Comparison of ENCODE assay signal across 24 mouse cellular contexts in genomic region chr19:44983366-44983765, GRCm38 (mm10). TPM values are rescaled to one million over a fixed set of nuclear protein-coding genes. Genes with fewer than 3 reads are reported as not detected.
A peak's percentile ranks its signal among the peaks of the same experiment; 100 is the strongest.
DNase-seq lines count a peak whose midpoint lies in the region; ATAC-seq and TF ChIP-seq lines count a peak whose summit lies in the region.
"Had no signal": no experiment of that assay in that cellular context is flagged by ENCODE, and none has a peak within 500 bp of the region (broad histone marks: within the 10 kb centered on the region; RNA-seq: fewer than 3 reads in every experiment).

No protein-coding gene starts in this region.

- TF ChIP-seq RAD21 in MEL (IDR thresholded peaks at IDR 0.05; ENCODE audit: low read depth, low read length) = no peak

- H3K36me3 ChIP-seq in liver, adult 2 months (ENCODE audit: control insufficient read depth, insufficient read depth, low read length) = peaks cover 11% of the 10 kb centered on the region
- H3K36me3 ChIP-seq in liver, embryonic 11.5 days (ENCODE audit: control insufficient read depth, insufficient read depth, low read length) = peaks cover 13% of the 10 kb centered on the region
- H3K36me3 ChIP-seq in MEL (ENCODE audit: control insufficient read depth in 1 of 2, insufficient read depth in 2 of 2, low read length in 2 of 2) = peaks cover 4 to 15% of the 10 kb centered on the region in 2 experiments; a peak in 3 of 4 replicates
- H3K36me3 ChIP-seq in small intestine, adult 2 months (ENCODE audit: control insufficient read depth, insufficient read depth, low read length) = peaks cover 14% of the 10 kb centered on the region
- H3K36me3 ChIP-seq in thymus, adult 2 months (ENCODE audit: control insufficient read depth, insufficient read depth, low read length) = peaks cover 26% of the 10 kb centered on the region

- intact Hi-C loops in heart, postnatal 10 days (cut with DNase I) = no loop called here

- ATAC-seq in liver, embryonic 11.5 days (replicated peaks; ENCODE audit: low FRiP score) = no peak
- ATAC-seq: forebrain, embryonic 15.5 days; hindbrain, postnatal 0 days; lung, postnatal 0 days; midbrain, embryonic 15.5 days had no signal

- peaks cover 26% of the 10 kb centered on the region for H3K4me1 ChIP-seq in liver, adult 2 months (ENCODE audit: control insufficient read depth, insufficient read depth, low read length)
- H3K4me1 ChIP-seq in liver, embryonic 11.5 days (replicated peaks; ENCODE audit: control insufficient read depth, insufficient read depth, low read length) = no peaks in the 10 kb centered on the region; the same call in 1 of the 2 replicates
- peaks cover 3 to 8% of the 10 kb centered on the region in 2 experiments; a peak in 2 of 4 replicates for H3K4me1 ChIP-seq in MEL (ENCODE audit: control insufficient read depth in 1 of 2, insufficient read depth in 2 of 2, low read length in 2 of 2)
- peaks cover 39% of the 10 kb centered on the region; the same call in 1 of the 2 replicates for H3K4me1 ChIP-seq in small intestine, adult 2 months (ENCODE audit: control insufficient read depth, insufficient read depth, insufficient read length, low read length)
- H3K4me1 ChIP-seq in thymus, adult 2 months (replicated peaks; ENCODE audit: control insufficient read depth, insufficient read depth, low read length) = no peaks in the 10 kb centered on the region

- H3K4me3 ChIP-seq in liver, adult 2 months (ENCODE audit: insufficient read depth, low read depth, low read length) = no peak overlapping the region
- H3K4me3 ChIP-seq in liver, embryonic 11.5 days (ENCODE audit: low read depth, low read length) = no peak overlapping the region
- no peak overlapping the region for H3K4me3 ChIP-seq in MEL (ENCODE audit: control insufficient read depth in 1 of 2, insufficient read depth in 1 of 2, low read depth in 2 of 2, low read length in 2 of 2)
- no peak overlapping the region for H3K4me3 ChIP-seq in small intestine, adult 2 months (ENCODE audit: low read depth, low read length)
- no peak overlapping the region for H3K4me3 ChIP-seq in thymus, adult 2 months (ENCODE audit: control insufficient read depth, insufficient read depth, low read length)
- H3K4me3 ChIP-seq: embryonic facial prominence, embryonic 10.5 days; forebrain, embryonic 15.5 days; heart, embryonic 12.5 days; limb, embryonic 12.5 days; midbrain, embryonic 15.5 days; neural tube, embryonic 15.5 days had no signal

- DNase-seq in heart, adult 11 months = peak; percentile 75
- no peak for DNase-seq in heart, postnatal 10 days
- DNase-seq in liver, adult 2 months (ENCODE audit: extremely low read depth, low read depth, low spot score) = peak; percentile 32
- DNase-seq in liver, embryonic 11.5 days (ENCODE audit: low spot score) = no peak
- DNase-seq in MEL (ENCODE audit: low read depth, low spot score) = no peak
- no peak for DNase-seq in thymus, adult 2 months
- DNase-seq: adrenal gland, adult 2 months; cerebellum, adult 11-12 months; gastrocnemius, postnatal 10 days; heart, adult 18-20 months; heart, postnatal 14 days; right cerebral cortex, adult 18-20 months; thymus, postnatal 25 days had no signal

- no peaks in the 10 kb centered on the region for H3K9me3 ChIP-seq in liver, embryonic 11.5 days (ENCODE audit: control insufficient read depth, low read length)
- H3K9me3 ChIP-seq in MEL (replicated peaks; ENCODE audit: insufficient read depth, low read length) = no peaks in the 10 kb centered on the region
- H3K9me3 ChIP-seq: embryonic facial prominence, embryonic 10.5 days; forebrain, embryonic 15.5 days; heart, embryonic 12.5 days; limb, embryonic 12.5 days; midbrain, embryonic 15.5 days; neural tube, embryonic 15.5 days had no signal

- no peak for TF ChIP-seq CTCF in liver, adult 2 months (IDR thresholded peaks at IDR 0.05; ENCODE audit: low read depth, low read length)
- TF ChIP-seq CTCF in MEL (IDR thresholded peaks at IDR 0.05 in 2 of 3, conservative IDR thresholded peaks at IDR 0.05 in 1 of 3; ENCODE audit: control insufficient read depth in 1 of 3, insufficient read depth in 1 of 3, low read depth in 2 of 3, low read length in 3 of 3, poor library complexity in 1 of 3, severe bottlenecking in 1 of 3) = no peak
- no peak for TF ChIP-seq CTCF in small intestine, adult 2 months (IDR thresholded peaks at IDR 0.05; ENCODE audit: extremely low read depth, insufficient read length, insufficient replicate concordance, low read depth, low read length)
- TF ChIP-seq CTCF in thymus, adult 2 months (IDR thresholded peaks at IDR 0.05; ENCODE audit: borderline replicate concordance, control insufficient read depth, extremely low read depth, insufficient read depth, low read length, poor library complexity) = no peak

- TF ChIP-seq EP300 in MEL (IDR thresholded peaks at IDR 0.05; ENCODE audit: low read depth in 1 of 2, low read length in 2 of 2) = no peak

- H3K4me2 ChIP-seq in liver, embryonic 11.5 days = no peak overlapping the region
- H3K4me2 ChIP-seq: forebrain, embryonic 15.5 days; heart, embryonic 12.5 days; limb, embryonic 12.5 days; midbrain, embryonic 15.5 days; neural tube, embryonic 15.5 days had no signal

- WGBS in liver, adult 2 months = 63% methylated on average over 6 of the region's 6 CpGs
- 88% methylated on average over 6 of the region's 6 CpGs for WGBS in liver, embryonic 11.5 days
- WGBS in small intestine, adult 2 months = 58% methylated on average over 6 of the region's 6 CpGs
- WGBS in thymus, adult 2 months = 91% methylated on average over 6 of the region's 6 CpGs

- H3K27me3 ChIP-seq in liver, adult 2 months (ENCODE audit: control insufficient read depth, insufficient read depth, low read length) = no peaks in the 10 kb centered on the region
- peaks cover 2% of the 10 kb centered on the region; the same call in 1 of the 2 replicates for H3K27me3 ChIP-seq in liver, embryonic 11.5 days (replicated peaks; ENCODE audit: control insufficient read depth, insufficient read depth, low read length)
- no peaks in the 10 kb centered on the region for H3K27me3 ChIP-seq in MEL (ENCODE audit: control insufficient read depth in 1 of 2, insufficient read depth in 2 of 2, low read length in 2 of 2)
- H3K27me3 ChIP-seq in small intestine, adult 2 months (ENCODE audit: control insufficient read depth, insufficient read depth, low read length) = no peaks in the 10 kb centered on the region
- no peaks in the 10 kb centered on the region for H3K27me3 ChIP-seq in thymus, adult 2 months (ENCODE audit: control insufficient read depth, insufficient read depth, low read length)
- H3K27me3 ChIP-seq: forebrain, embryonic 15.5 days; limb, embryonic 12.5 days; midbrain, embryonic 15.5 days had no signal

- TF ChIP-seq POLR2A in liver, adult 2 months (IDR thresholded peaks at IDR 0.05; ENCODE audit: extremely low read depth, insufficient read depth, low read length) = no peak
- TF ChIP-seq POLR2A in MEL (IDR thresholded peaks at IDR 0.05; ENCODE audit: control insufficient read depth in 1 of 2, insufficient read depth in 1 of 2, low read depth in 1 of 2, low read length in 2 of 2, poor library complexity in 1 of 2) = no peak
- TF ChIP-seq POLR2A in small intestine, adult 2 months (IDR thresholded peaks at IDR 0.05; ENCODE audit: low read depth, low read length) = no peak
- no peak for TF ChIP-seq POLR2A in thymus, adult 2 months (IDR thresholded peaks at IDR 0.05; ENCODE audit: control insufficient read depth, extremely low read depth, insufficient read depth, low read length, poor library complexity)

- H3K79me2 ChIP-seq in liver, adult 2 months (ENCODE audit: control insufficient read depth, insufficient read depth, low read length) = no peaks in the 10 kb centered on the region
- H3K79me2 ChIP-seq in MEL (ENCODE audit: control insufficient read depth, insufficient read depth, low read length, poor library complexity) = no peaks in the 10 kb centered on the region

- no peak overlapping the region for H3K9ac ChIP-seq in liver, adult 2 months (ENCODE audit: low read depth, low read length)
- H3K9ac ChIP-seq in liver, embryonic 11.5 days (ENCODE audit: low read depth, low read length) = no peak overlapping the region
- H3K9ac ChIP-seq in MEL (ENCODE audit: control insufficient read depth, low read depth, low read length, poor library complexity, severe bottlenecking) = no peak overlapping the region
- H3K9ac ChIP-seq: forebrain, embryonic 15.5 days; heart, embryonic 12.5 days; limb, embryonic 12.5 days; midbrain, embryonic 15.5 days; neural tube, embryonic 15.5 days had no signal

- peak overlapping the region; percentile 50 for H3K27ac ChIP-seq in liver, adult 2 months (replicated peaks; ENCODE audit: insufficient read depth, low read depth, low read length)
- H3K27ac ChIP-seq in liver, embryonic 11.5 days (ENCODE audit: low read depth, low read length) = no peak overlapping the region
- H3K27ac ChIP-seq in MEL (ENCODE audit: control insufficient read depth, low read depth, low read length) = no peak overlapping the region
- peak overlapping the region; percentile 72; the same call in 1 of the 2 replicates for H3K27ac ChIP-seq in small intestine, adult 2 months (ENCODE audit: insufficient read depth, low read depth, low read length)
- H3K27ac ChIP-seq in thymus, adult 2 months (ENCODE audit: control insufficient read depth, insufficient read depth, low read length) = no peak overlapping the region
- H3K27ac ChIP-seq: embryonic facial prominence, embryonic 10.5 days; forebrain, embryonic 15.5 days; hindbrain, postnatal 0 days; kidney, postnatal 0 days; limb, embryonic 12.5 days; macrophage; midbrain, embryonic 15.5 days; neural tube, embryonic 15.5 days had no signal

RNA-seq across cellular contexts. Expression of gene Sema4g, which starts 5.5 kb away (rescaled TPM):
- 1 to 10 TPM; 1.1 TPM for total RNA-seq in heart, postnatal 10 days (2021)
- 58.5 and 79.0 TPM in 2 replicates for total RNA-seq in liver, adult 2 months (2014; rRNA removed)
- 413 and 566 TPM in 2 replicates for polyA plus RNA-seq in liver, adult 2 months (2012; rRNA removed)
- polyA plus RNA-seq in liver, embryonic 11.5 days (2014; fragmentation: Nextera tagmentation; extraction: Ambion mirVana) = 4.7 and 4.9 TPM in 2 replicates
- 0.10 and 0.15 TPM in 2 replicates for total RNA-seq in MEL (2012; rRNA removed)
- polyA plus RNA-seq in MEL (2012; ENCODE audit: insufficient read depth in 1 of 2, insufficient read length in 2 of 2, low read depth in 1 of 2, low replicate concordance in 2 of 2, missing spikeins in 1 of 2) = under 1 TPM in 1 of 2 experiments, not detected in 1; 0.47 TPM
- 139 and 344 TPM in 2 replicates for polyA plus RNA-seq in small intestine, adult 2 months (2012; rRNA removed)
- polyA plus RNA-seq in thymus, adult 2 months (2012; rRNA removed) = 13.7 TPM in 2 replicates

RNA-seq across cellular contexts. Expression of gene Twnk, which starts 22.1 kb away (rescaled TPM):
- total RNA-seq in heart, postnatal 10 days (2021) = 10 to 100 TPM; 16.6 to 19.1 TPM
- total RNA-seq in liver, adult 2 months (2014; rRNA removed) = 7.8 and 9.3 TPM in 2 replicates
- 11.8 and 11.9 TPM in 2 replicates for polyA plus RNA-seq in liver, adult 2 months (2012; rRNA removed)
- 24.9 and 25.1 TPM in 2 replicates for polyA plus RNA-seq in liver, embryonic 11.5 days (2014; fragmentation: Nextera tagmentation; extraction: Ambion mirVana)
- total RNA-seq in MEL (2012; rRNA removed) = 35.9 and 37.5 TPM in 2 replicates
- 10 to 100 TPM in 1 of 2 experiments, not detected in 1; 55.6 TPM for polyA plus RNA-seq in MEL (2012; ENCODE audit: insufficient read depth in 1 of 2, insufficient read length in 2 of 2, low read depth in 1 of 2, low replicate concordance in 2 of 2, missing spikeins in 1 of 2)
- polyA plus RNA-seq in small intestine, adult 2 months (2012; rRNA removed) = 4.1 and 5.9 TPM in 2 replicates
- 11.5 and 11.6 TPM in 2 replicates for polyA plus RNA-seq in thymus, adult 2 months (2012; rRNA removed)

RNA-seq across cellular contexts. Expression of gene Mrpl43, which starts 22.9 kb away (rescaled TPM):
- 10 to 100 TPM; 49.1 to 51.6 TPM for total RNA-seq in heart, postnatal 10 days (2021)
- 26.6 and 32.3 TPM in 2 replicates for total RNA-seq in liver, adult 2 months (2014; rRNA removed)
- 76.2 and 80.0 TPM in 2 replicates for polyA plus RNA-seq in liver, adult 2 months (2012; rRNA removed)
- 62.2 and 65.3 TPM in 2 replicates for polyA plus RNA-seq in liver, embryonic 11.5 days (2014; fragmentation: Nextera tagmentation; extraction: Ambion mirVana)
- 136 and 145 TPM in 2 replicates for total RNA-seq in MEL (2012; rRNA removed)
- polyA plus RNA-seq in MEL (2012; ENCODE audit: insufficient read depth in 1 of 2, insufficient read length in 2 of 2, low read depth in 1 of 2, low replicate concordance in 2 of 2, missing spikeins in 1 of 2) = 100 to 1,000 TPM in 1 of 2 experiments, not detected in 1; 136 TPM
- 71.9 and 126 TPM in 2 replicates for polyA plus RNA-seq in small intestine, adult 2 months (2012; rRNA removed)
- polyA plus RNA-seq in thymus, adult 2 months (2012; rRNA removed) = 121 and 137 TPM in 2 replicates

RNA-seq across cellular contexts. Expression of gene Lzts2, which starts 30.8 kb away (rescaled TPM):
- 10 to 100 TPM; 60.9 to 77.8 TPM for total RNA-seq in heart, postnatal 10 days (2021)
- 3.4 and 4.6 TPM in 2 replicates for total RNA-seq in liver, adult 2 months (2014; rRNA removed)
- polyA plus RNA-seq in liver, adult 2 months (2012; rRNA removed) = 14.2 and 14.3 TPM in 2 replicates
- polyA plus RNA-seq in liver, embryonic 11.5 days (2014; fragmentation: Nextera tagmentation; extraction: Ambion mirVana) = 28.6 and 31.4 TPM in 2 replicates
- 4.0 and 4.2 TPM in 2 replicates for total RNA-seq in MEL (2012; rRNA removed)
- 10 to 100 TPM in 1 of 2 experiments, not detected in 1; 13.1 TPM for polyA plus RNA-seq in MEL (2012; ENCODE audit: insufficient read depth in 1 of 2, insufficient read length in 2 of 2, low read depth in 1 of 2, low replicate concordance in 2 of 2, missing spikeins in 1 of 2)
- 40.3 and 50.4 TPM in 2 replicates for polyA plus RNA-seq in small intestine, adult 2 months (2012; rRNA removed)
- polyA plus RNA-seq in thymus, adult 2 months (2012; rRNA removed) = 37.6 and 41.2 TPM in 2 replicates

RNA-seq across cellular contexts. Expression of gene Slf2, which starts 52.4 kb away (rescaled TPM):
- total RNA-seq in heart, postnatal 10 days (2021) = 10 to 100 TPM; 27.5 to 37.0 TPM
- 15.1 and 19.3 TPM in 2 replicates for total RNA-seq in liver, adult 2 months (2014; rRNA removed)
- 4.9 and 7.9 TPM in 2 replicates for polyA plus RNA-seq in liver, adult 2 months (2012; rRNA removed)
- polyA plus RNA-seq in liver, embryonic 11.5 days (2014; fragmentation: Nextera tagmentation; extraction: Ambion mirVana) = 49.8 and 50.1 TPM in 2 replicates
- total RNA-seq in MEL (2012; rRNA removed) = 35.4 and 36.7 TPM in 2 replicates
- 100 to 1,000 TPM in 1 of 2 experiments, 10 to 100 TPM in 1; 30.2 to 109 TPM for polyA plus RNA-seq in MEL (2012; ENCODE audit: insufficient read depth in 1 of 2, insufficient read length in 2 of 2, low read depth in 1 of 2, low replicate concordance in 2 of 2, missing spikeins in 1 of 2)
- 38.5 and 43.9 TPM in 2 replicates for polyA plus RNA-seq in small intestine, adult 2 months (2012; rRNA removed)
- polyA plus RNA-seq in thymus, adult 2 months (2012; rRNA removed) = 98.6 and 134 TPM in 2 replicates

Comparison
In these comparisons a context has a peak if more than half of its experiments do, and no peak if none do; other contexts are left out.
1. DNase-seq: peak in heart, adult 11 months (single experiment) and liver, adult 2 months (single experiment); none in heart, postnatal 10 days (0 of 2), liver, embryonic 11.5 days (single experiment), MEL (single experiment) and thymus, adult 2 months (single experiment).
2. H3K27ac ChIP-seq: peak in liver, adult 2 months (single experiment) and small intestine, adult 2 months (single experiment); none in liver, embryonic 11.5 days (single experiment), MEL (single experiment) and thymus, adult 2 months (single experiment).